Mouse (Mus musculus) kidney, postnatal 0 days (tissue): ENCODE measurements around the gene Grm5. TPM values are rescaled to one million over a fixed set of nuclear protein-coding genes. Genes with fewer than 3 reads are reported as not detected.

Source experiments
- ATAC-seq: fragments of 200-750 bp; cut with Nextera tagmentation; replicated peaks from 2 replicates; pipeline ENCODE4 v1.8.0; 2017; ENCODE audit warnings: low read depth, moderate number of reproducible peaks, moderate TSS enrichment, moderate library complexity; ENCODE audit not compliant: low FRiP score
- DNase-seq: peaks from one replicate; pipeline ENCODE4 v3.0.0-alpha.2; 2016; ENCODE audit warnings: low spot score
- H3K27ac ChIP-seq: fragments of 300-500 bp; sonication (generic); 2 replicates; pipeline ENCODE4 v1.5.1; 2014; ENCODE audit warnings: mild to moderate bottlenecking
- H3K27me3 ChIP-seq: fragments of 300-500 bp; sonication (generic); 2 replicates; pipeline ENCODE4 v1.6.1; 2014; ENCODE audit warnings: low read length, mixed read lengths; ENCODE audit not compliant: insufficient read depth
- H3K36me3 ChIP-seq: fragments of 300-500 bp; sonication (generic); 2 replicates; pipeline ENCODE4 v1.6.1; 2014; ENCODE audit warnings: low read length, mixed read lengths; ENCODE audit not compliant: insufficient read depth
- H3K4me1 ChIP-seq: fragments of 300-500 bp; sonication (generic); replicated peaks from 2 replicates; pipeline ENCODE4 v1.6.1; 2014; ENCODE audit warnings: antibody characterized with exemption, low read length, mixed read lengths; ENCODE audit not compliant: insufficient read depth
- H3K4me2 ChIP-seq: fragments of 300-500 bp; sonication (generic); 2 replicates; pipeline ENCODE4 v1.6.1; 2014; ENCODE audit warnings: mild to moderate bottlenecking, low read length, moderate library complexity, mixed read lengths
- H3K4me3 ChIP-seq: fragments of 300-500 bp; sonication (generic); replicated peaks from 2 replicates; pipeline ENCODE4 v1.5.1; 2014; ENCODE audit warnings: low read depth, low read length
- H3K9ac ChIP-seq: fragments of 300-500 bp; sonication (generic); 2 replicates; pipeline ENCODE4 v1.6.1; 2014; ENCODE audit warnings: low read depth, low read length
- H3K9me3 ChIP-seq: fragments of 300-500 bp; sonication (generic); replicated peaks from 2 replicates; pipeline ENCODE4 v1.6.1; 2016; ENCODE audit warnings: low read length, inconsistent platforms, mixed read lengths
- CTCF ChIP-seq: IDR thresholded peaks from 2 replicates; pipeline ENCODE4 v1.5.1; 2016; ENCODE audit warnings: antibody characterized with exemption, low read depth, mild to moderate bottlenecking, moderate library complexity
- WGBS: fragments of 180-500 bp; shearing (Covaris S2); extraction: QIAGEN DNeasy Blood & Tissue Kit; methylation state at CpG from one replicate; pipeline ENCODE4 v1.1.7; 2014; 5-methylcytosine and 5-hydroxymethylcytosine counted together
- polyA plus RNA-seq: library from polyadenylated mRNA; unstranded; fragments of >200 nt; fragmentation: Nextera tagmentation; extraction: Ambion mirVana; gene quantifications from 2 replicates; pipeline ENCODE4 v1.2.1, GENCODE M21; 2015

Grm5 gene
- polyA plus RNA-seq, 1 experiment from 2014 or later: not detected

GRCm38 (mm10) chr7:87734511-87734910, 150.5 kb downstream of the Grm5 start:
- Histone ChIP-seq H3K4me3 (no peak overlapping the region), H3K4me2 (no peak overlapping the region), H3K27ac (no peak overlapping the region), H3K36me3 (no peaks in the 10 kb centered on the region), H3K27me3 (no peaks in the 10 kb centered on the region), H3K9ac (no peak overlapping the region), H3K4me1 (no peaks in the 10 kb centered on the region), H3K9me3 (no peaks in the 10 kb centered on the region)
- no peak for TF ChIP-seq CTCF
- ATAC-seq: no peak
- DNase-seq: no peak

- no peaks in the 10 kb centered on the region for H3K27me3 ChIP-seq
- H3K36me3 ChIP-seq: no peaks in the 10 kb centered on the region
- WGBS: 75% methylated on average over 2 of the region's 2 CpGs
- no peak overlapping the region for H3K4me2 ChIP-seq
- H3K4me1 ChIP-seq: no peaks in the 10 kb centered on the region
- ATAC-seq (no peak), DNase-seq (no peak)
- H3K9me3 ChIP-seq: no peaks in the 10 kb centered on the region
- TF ChIP-seq CTCF: no peak
- H3K4me3 ChIP-seq: no peak overlapping the region
- H3K27ac ChIP-seq: no peak overlapping the region
- no peak overlapping the region for H3K9ac ChIP-seq
Observed at GRCm38 (mm10) chr7:87761945-87762344, 178.0 kb downstream of the Grm5 start.

- ATAC-seq: no peak
- H3K9me3 ChIP-seq: no peaks in the 10 kb centered on the region
- no peaks in the 10 kb centered on the region for H3K4me1 ChIP-seq
- H3K4me3 ChIP-seq: no peak overlapping the region
- WGBS: 67% methylated on average over 3 of the region's 3 CpGs
- H3K4me2 ChIP-seq: no peak overlapping the region
- no peaks in the 10 kb centered on the region for H3K36me3 ChIP-seq
- H3K9ac ChIP-seq: no peak overlapping the region
- H3K27me3 ChIP-seq: no peaks in the 10 kb centered on the region
- no peak for TF ChIP-seq CTCF
- no peak overlapping the region for H3K27ac ChIP-seq
- DNase-seq: no peak
Observed at GRCm38 (mm10) chr7:87762376-87762775, 178.4 kb downstream of the Grm5 start.

- H3K27me3 ChIP-seq: no peaks in the 10 kb centered on the region
- H3K9ac ChIP-seq: no peak overlapping the region
- DNase-seq (no peak), ATAC-seq (no peak)
- WGBS: 89% methylated on average over 1 of the region's 1 CpGs
- no peak overlapping the region for H3K27ac ChIP-seq
- no peak for TF ChIP-seq CTCF
- no peak overlapping the region for H3K4me3 ChIP-seq
- H3K36me3 ChIP-seq: no peaks in the 10 kb centered on the region
- H3K4me2 ChIP-seq: no peak overlapping the region
- H3K9me3 ChIP-seq: no peaks in the 10 kb centered on the region
- no peaks in the 10 kb centered on the region for H3K4me1 ChIP-seq
Observed at GRCm38 (mm10) chr7:87787560-87787959, 203.6 kb downstream of the Grm5 start.

GRCm38 (mm10) chr7:87788963-87789362, 205.0 kb downstream of the Grm5 start:
- Histone ChIP-seq H3K9ac (no peak overlapping the region), H3K27ac (no peak overlapping the region), H3K4me2 (no peak overlapping the region), H3K4me1 (no peaks in the 10 kb centered on the region), H3K27me3 (no peaks in the 10 kb centered on the region), H3K36me3 (no peaks in the 10 kb centered on the region), H3K9me3 (no peaks in the 10 kb centered on the region), H3K4me3 (no peak overlapping the region)
- DNase-seq: no peak
- ATAC-seq: no peak
- no peak for TF ChIP-seq CTCF

GRCm38 (mm10) chr7:87793896-87794295, 209.9 kb downstream of the Grm5 start:
- no peak overlapping the region for H3K4me3 ChIP-seq
- H3K4me2 ChIP-seq: no peak overlapping the region
- 76% methylated on average over 4 of the region's 4 CpGs for WGBS
- no peak overlapping the region for H3K27ac ChIP-seq
- DNase-seq: no peak
- no peaks in the 10 kb centered on the region for H3K9me3 ChIP-seq
- no peak for TF ChIP-seq CTCF
- ATAC-seq: no peak
- no peaks in the 10 kb centered on the region for H3K27me3 ChIP-seq
- no peaks in the 10 kb centered on the region for H3K36me3 ChIP-seq
- no peak overlapping the region for H3K9ac ChIP-seq
- no peaks in the 10 kb centered on the region for H3K4me1 ChIP-seq

- Histone ChIP-seq H3K4me3 (no peak overlapping the region), H3K9ac (no peak overlapping the region), H3K36me3 (no peaks in the 10 kb centered on the region), H3K4me2 (no peak overlapping the region), H3K4me1 (no peaks in the 10 kb centered on the region), H3K27ac (no peak overlapping the region), H3K27me3 (no peaks in the 10 kb centered on the region), H3K9me3 (no peaks in the 10 kb centered on the region)
- DNase-seq: no peak
- ATAC-seq: no peak
- WGBS: 62% methylated on average over 1 of the region's 1 CpGs
- TF ChIP-seq CTCF: no peak
Observed at GRCm38 (mm10) chr7:87824898-87825297, 240.9 kb downstream of the Grm5 start.
